Mouse (Mus musculus): Measurements from ENCODE around the gene Npsr1.

Gene Npsr1

GRCm38 (mm10) chr9:24097696-24098095 lies at the start of gene Npsr1:
Gene Npsr1 (plus strand): TSS chr9:24097996.
- DNase-seq (ENCODE audit: low spot score in 2 of 2): no peak

- DNase-seq (ENCODE audit: low spot score in 2 of 2): no peak
These were observed 46.3 kb upstream of the Npsr1 start for GRCm38 (mm10) chr9:24051538-24051937.

GRCm38 (mm10) chr9:24063251-24063650 lies 34.5 kb upstream of the Npsr1 start:
- no peak for DNase-seq (ENCODE audit: low spot score in 2 of 2)

GRCm38 (mm10) chr9:24071664-24072063 lies 26.1 kb upstream of the Npsr1 start:
- no peak for DNase-seq (ENCODE audit: low spot score in 2 of 2)

GRCm38 (mm10) chr9:24077596-24077995 lies 20.2 kb upstream of the Npsr1 start:
- no peak for DNase-seq (ENCODE audit: low spot score in 2 of 2)

GRCm38 (mm10) chr9:24091875-24092274 lies 5.9 kb upstream of the Npsr1 start:
- DNase-seq (ENCODE audit: low spot score in 2 of 2): no peak

GRCm38 (mm10) chr9:24098526-24098925 lies 730 bp downstream of the Npsr1 start:
- no peak for DNase-seq (ENCODE audit: low spot score in 2 of 2)

GRCm38 (mm10) chr9:24099631-24100030 lies 1.8 kb downstream of the Npsr1 start:
- no peak for DNase-seq (ENCODE audit: low spot score in 2 of 2)

GRCm38 (mm10) chr9:24119423-24119822 lies 21.6 kb downstream of the Npsr1 start:
- peak; percentile 13 to 38 for DNase-seq (ENCODE audit: low spot score in 2 of 2)

- no peak for DNase-seq (ENCODE audit: low spot score in 2 of 2)
These were observed 35.3 kb downstream of the Npsr1 start for GRCm38 (mm10) chr9:24133142-24133541.

- no peak for DNase-seq (ENCODE audit: low spot score in 2 of 2)
These were observed 38.6 kb downstream of the Npsr1 start for GRCm38 (mm10) chr9:24136354-24136753.

GRCm38 (mm10) chr9:24144341-24144740 lies 46.5 kb downstream of the Npsr1 start:
- DNase-seq (ENCODE audit: low spot score in 2 of 2): peak; percentile 9 to 43

- DNase-seq (ENCODE audit: low spot score in 2 of 2): no peak
These were observed 59.4 kb downstream of the Npsr1 start for GRCm38 (mm10) chr9:24157208-24157607.

- DNase-seq (ENCODE audit: low spot score in 2 of 2): no peak
These were observed 62.6 kb downstream of the Npsr1 start for GRCm38 (mm10) chr9:24160409-24160808.

- DNase-seq (ENCODE audit: low spot score in 2 of 2): peak in 1 of 2 experiments; percentile 16
These were observed 70.7 kb downstream of the Npsr1 start for GRCm38 (mm10) chr9:24168501-24168900.

- DNase-seq (ENCODE audit: low spot score in 2 of 2): no peak
These were observed 72.9 kb downstream of the Npsr1 start for GRCm38 (mm10) chr9:24170728-24171127.

GRCm38 (mm10) chr9:24178744-24179143 lies 80.9 kb downstream of the Npsr1 start:
- DNase-seq (ENCODE audit: low spot score in 2 of 2): no peak

- DNase-seq (ENCODE audit: low spot score in 2 of 2): no peak
These were observed 83.1 kb downstream of the Npsr1 start for GRCm38 (mm10) chr9:24180926-24181325.

GRCm38 (mm10) chr9:24186289-24186688 lies 88.5 kb downstream of the Npsr1 start:
- DNase-seq (ENCODE audit: low spot score in 2 of 2): peak; percentile 13 to 30

- DNase-seq (ENCODE audit: low spot score in 2 of 2): peak; percentile 35 to 67
These were observed 91.9 kb downstream of the Npsr1 start for GRCm38 (mm10) chr9:24189511-24190260.

- no peak for DNase-seq (ENCODE audit: low spot score in 2 of 2)
These were observed 92.4 kb downstream of the Npsr1 start for GRCm38 (mm10) chr9:24190261-24190588.

- DNase-seq (ENCODE audit: low spot score in 2 of 2): no peak
These were observed 100.5 kb downstream of the Npsr1 start for GRCm38 (mm10) chr9:24198254-24198653.

- peak; percentile 69 to 82 for DNase-seq (ENCODE audit: low spot score in 2 of 2)
These were observed 113.8 kb downstream of the Npsr1 start for GRCm38 (mm10) chr9:24211636-24212035.

GRCm38 (mm10) chr9:24217721-24218120 lies 119.9 kb downstream of the Npsr1 start:
- DNase-seq (ENCODE audit: low spot score in 2 of 2): peak in 1 of 2 experiments; percentile 19
